Mouse (Mus musculus): ENCODE measurements at regions not wholly inside any gene's neighbourhood (a gene's known extent, or its start where the extent isn't known, plus 50 kb on each side); places are given as distances from the start of the nearest gene placed in this dataset.
A peak's percentile ranks its signal among the peaks of the same experiment; 100 is the strongest.

- 82% methylated on average over 2 of the region's 2 CpGs for WGBS
- Histone ChIP-seq H3K9me3 (ENCODE audit: control insufficient read depth, low read length) (no peaks in the 10 kb centered on the region), H3K36me3 (replicated peaks; ENCODE audit: control insufficient read depth, insufficient read depth) (no peaks in the 10 kb centered on the region), H3K27me3 (ENCODE audit: control insufficient read depth, insufficient read depth, low read length) (no peaks in the 10 kb centered on the region), H3K27ac (no peak overlapping the region), H3K4me2 (replicated peaks) (no peak overlapping the region), H3K4me1 (replicated peaks; ENCODE audit: control insufficient read depth, insufficient read depth, low read length) (no peaks in the 10 kb centered on the region), H3K9ac (no peak overlapping the region), H3K4me3 (replicated peaks; ENCODE audit: low read length) (no peak overlapping the region)
- ATAC-seq (ENCODE audit: low FRiP score) (no peak), DNase-seq (ENCODE audit: low spot score) (no peak)
These were observed 81.3 kb downstream of the Hsd17b3 start for GRCm38 (mm10) chr13:64007688-64008087.

GRCm38 (mm10) chr13:64002945-64003459 lies 86.0 kb downstream of the Hsd17b3 start:
- H3K9me3 ChIP-seq (ENCODE audit: control insufficient read depth, low read length), result no peaks in the 10 kb centered on the region
- H3K4me3 ChIP-seq (replicated peaks; ENCODE audit: low read length), result no peak overlapping the region
- no peak overlapping the region for H3K9ac ChIP-seq
- ATAC-seq (ENCODE audit: low FRiP score) (peak; percentile 17; the same call in 1 of the 2 replicates), DNase-seq (ENCODE audit: low spot score) (no peak)
- H3K4me2 ChIP-seq (replicated peaks), result no peak overlapping the region
- no peaks in the 10 kb centered on the region for H3K36me3 ChIP-seq (replicated peaks; ENCODE audit: control insufficient read depth, insufficient read depth)
- H3K27me3 ChIP-seq (ENCODE audit: control insufficient read depth, insufficient read depth, low read length), result no peaks in the 10 kb centered on the region
- H3K4me1 ChIP-seq (replicated peaks; ENCODE audit: control insufficient read depth, insufficient read depth, low read length), result no peaks in the 10 kb centered on the region
- no peak overlapping the region for H3K27ac ChIP-seq
- WGBS, result 3% methylated on average over 6 of the region's 6 CpGs

- no peaks in the 10 kb centered on the region for H3K27me3 ChIP-seq (ENCODE audit: control insufficient read depth, insufficient read depth, low read length)
- H3K27ac ChIP-seq, result no peak overlapping the region
- H3K36me3 ChIP-seq (replicated peaks; ENCODE audit: control insufficient read depth, insufficient read depth), result no peaks in the 10 kb centered on the region
- H3K4me3 ChIP-seq (replicated peaks; ENCODE audit: low read length), result no peak overlapping the region
- DNase-seq (ENCODE audit: low spot score) (no peak), ATAC-seq (ENCODE audit: low FRiP score) (no peak)
- no peaks in the 10 kb centered on the region for H3K9me3 ChIP-seq (ENCODE audit: control insufficient read depth, low read length)
- no peak overlapping the region for H3K9ac ChIP-seq
- no peak overlapping the region for H3K4me2 ChIP-seq (replicated peaks)
- H3K4me1 ChIP-seq (replicated peaks; ENCODE audit: control insufficient read depth, insufficient read depth, low read length), result no peaks in the 10 kb centered on the region
- 82% methylated on average over 6 of the region's 6 CpGs for WGBS
These were observed 88.7 kb downstream of the Hsd17b3 start for GRCm38 (mm10) chr13:64000303-64000702.

GRCm38 (mm10) chr13:63998647-63999046 lies 90.4 kb downstream of the Hsd17b3 start:
- no peak overlapping the region for H3K9ac ChIP-seq
- H3K27me3 ChIP-seq (ENCODE audit: control insufficient read depth, insufficient read depth, low read length), result no peaks in the 10 kb centered on the region
- H3K27ac ChIP-seq, result no peak overlapping the region
- no peak overlapping the region for H3K4me2 ChIP-seq (replicated peaks)
- H3K9me3 ChIP-seq (ENCODE audit: control insufficient read depth, low read length), result no peaks in the 10 kb centered on the region
- no peak overlapping the region for H3K4me3 ChIP-seq (replicated peaks; ENCODE audit: low read length)
- 41% methylated on average over 10 of the region's 10 CpGs for WGBS
- DNase-seq (ENCODE audit: low spot score) (no peak), ATAC-seq (ENCODE audit: low FRiP score) (no peak)
- H3K36me3 ChIP-seq (replicated peaks; ENCODE audit: control insufficient read depth, insufficient read depth), result no peaks in the 10 kb centered on the region
- no peaks in the 10 kb centered on the region for H3K4me1 ChIP-seq (replicated peaks; ENCODE audit: control insufficient read depth, insufficient read depth, low read length)

GRCm38 (mm10) chr13:63993857-63994477 lies 95.1 kb downstream of the Hsd17b3 start:
- H3K27me3 ChIP-seq (ENCODE audit: control insufficient read depth, insufficient read depth, low read length), result no peaks in the 10 kb centered on the region
- H3K36me3 ChIP-seq (replicated peaks; ENCODE audit: control insufficient read depth, insufficient read depth), result no peaks in the 10 kb centered on the region
- ATAC-seq (ENCODE audit: low FRiP score) (no peak), DNase-seq (ENCODE audit: low spot score) (no peak)
- no peak overlapping the region for H3K9ac ChIP-seq
- no peak overlapping the region for H3K4me2 ChIP-seq (replicated peaks)
- no peak overlapping the region for H3K27ac ChIP-seq
- H3K4me1 ChIP-seq (replicated peaks; ENCODE audit: control insufficient read depth, insufficient read depth, low read length), result no peaks in the 10 kb centered on the region
- no peak overlapping the region for H3K4me3 ChIP-seq (replicated peaks; ENCODE audit: low read length)
- WGBS, result 82% methylated on average over 12 of the region's 12 CpGs
- no peaks in the 10 kb centered on the region for H3K9me3 ChIP-seq (ENCODE audit: control insufficient read depth, low read length)

- ATAC-seq (ENCODE audit: low FRiP score), result no peak
- DNase-seq (ENCODE audit: low spot score), result no peak
- no peaks in the 10 kb centered on the region for H3K9me3 ChIP-seq (ENCODE audit: control insufficient read depth, low read length)
- no peak overlapping the region for H3K4me3 ChIP-seq (replicated peaks; ENCODE audit: low read length)
- no peak overlapping the region for H3K4me2 ChIP-seq (replicated peaks)
- H3K36me3 ChIP-seq (replicated peaks; ENCODE audit: control insufficient read depth, insufficient read depth), result no peaks in the 10 kb centered on the region
- WGBS, result 88% methylated on average over 1 of the region's 1 CpGs
- H3K27me3 ChIP-seq (ENCODE audit: control insufficient read depth, insufficient read depth, low read length), result no peaks in the 10 kb centered on the region
- no peak overlapping the region for H3K9ac ChIP-seq
- no peaks in the 10 kb centered on the region for H3K4me1 ChIP-seq (replicated peaks; ENCODE audit: control insufficient read depth, insufficient read depth, low read length)
- H3K27ac ChIP-seq, result no peak overlapping the region
These were observed 96.0 kb downstream of the Hsd17b3 start for GRCm38 (mm10) chr13:63992989-63993388.

GRCm38 (mm10) chr13:63990480-63990958 lies 98.5 kb downstream of the Hsd17b3 start:
- Histone ChIP-seq H3K9ac (no peak overlapping the region), H3K36me3 (replicated peaks; ENCODE audit: control insufficient read depth, insufficient read depth) (no peaks in the 10 kb centered on the region), H3K27me3 (ENCODE audit: control insufficient read depth, insufficient read depth, low read length) (no peaks in the 10 kb centered on the region), H3K4me3 (replicated peaks; ENCODE audit: low read length) (no peak overlapping the region), H3K4me2 (replicated peaks) (peak overlapping the region; percentile 27), H3K27ac (peak overlapping the region; percentile 33; the same call in 1 of the 2 replicates), H3K4me1 (replicated peaks; ENCODE audit: control insufficient read depth, insufficient read depth, low read length) (peaks cover 8% of the 10 kb centered on the region), H3K9me3 (ENCODE audit: control insufficient read depth, low read length) (no peaks in the 10 kb centered on the region)
- peak; percentile 46 for DNase-seq (ENCODE audit: low spot score)
- WGBS, result 15% methylated on average over 8 of the region's 8 CpGs
- ATAC-seq (ENCODE audit: low FRiP score), result peak; percentile 55; the same call in 1 of the 2 replicates

GRCm38 (mm10) chr13:63989769-63990168 lies 99.3 kb downstream of the Hsd17b3 start:
- DNase-seq (ENCODE audit: low spot score) (no peak), ATAC-seq (ENCODE audit: low FRiP score) (no peak)
- Histone ChIP-seq H3K4me3 (replicated peaks; ENCODE audit: low read length) (no peak overlapping the region), H3K36me3 (replicated peaks; ENCODE audit: control insufficient read depth, insufficient read depth) (no peaks in the 10 kb centered on the region), H3K9me3 (ENCODE audit: control insufficient read depth, low read length) (no peaks in the 10 kb centered on the region), H3K27me3 (ENCODE audit: control insufficient read depth, insufficient read depth, low read length) (no peaks in the 10 kb centered on the region), H3K27ac (no peak overlapping the region), H3K4me2 (replicated peaks) (no peak overlapping the region), H3K4me1 (replicated peaks; ENCODE audit: control insufficient read depth, insufficient read depth, low read length) (peaks cover 8% of the 10 kb centered on the region), H3K9ac (no peak overlapping the region)
- 64% methylated on average over 2 of the region's 2 CpGs for WGBS

- no peak overlapping the region for H3K4me2 ChIP-seq (replicated peaks)
- H3K27ac ChIP-seq, result no peak overlapping the region
- no peak for ATAC-seq (ENCODE audit: low FRiP score)
- H3K4me3 ChIP-seq (replicated peaks; ENCODE audit: low read length), result no peak overlapping the region
- no peak for DNase-seq (ENCODE audit: low spot score)
- WGBS, result 81% methylated on average over 4 of the region's 4 CpGs
- H3K27me3 ChIP-seq (ENCODE audit: control insufficient read depth, insufficient read depth, low read length), result no peaks in the 10 kb centered on the region
- no peaks in the 10 kb centered on the region for H3K36me3 ChIP-seq (replicated peaks; ENCODE audit: control insufficient read depth, insufficient read depth)
- H3K4me1 ChIP-seq (replicated peaks; ENCODE audit: control insufficient read depth, insufficient read depth, low read length), result peaks cover 10% of the 10 kb centered on the region
- H3K9ac ChIP-seq, result no peak overlapping the region
- no peaks in the 10 kb centered on the region for H3K9me3 ChIP-seq (ENCODE audit: control insufficient read depth, low read length)
These were observed 100.8 kb downstream of the Hsd17b3 start for GRCm38 (mm10) chr13:63988263-63988662.
